In genomic region chr6:32177905-32178304, GRCm38 (mm10) we compare ENCODE assay signal across 22 mouse cellular contexts.
A peak's percentile ranks its signal among the peaks of the same experiment; 100 is the strongest.
DNase-seq lines count a peak whose midpoint lies in the region; ATAC-seq and TF ChIP-seq lines count a peak whose summit lies in the region.
"Had no signal": no experiment of that assay in that cellular context is flagged by ENCODE, and none has a peak within 500 bp of the region (broad histone marks: within the 10 kb centered on the region; RNA-seq: fewer than 3 reads in every experiment).

No protein-coding gene starts in this region.

- no peak overlapping the region for H3K4me3 ChIP-seq in forebrain, postnatal 0 days (ENCODE audit: low read depth, low read length)
- H3K4me3 ChIP-seq in forebrain, embryonic 10.5 days = no peak overlapping the region
- no peak overlapping the region for H3K4me3 ChIP-seq in left cerebral cortex, adult 2 months
- H3K4me3 ChIP-seq in heart, embryonic 12.5 days = no peak overlapping the region
- H3K4me3 ChIP-seq: embryonic facial prominence, embryonic 15.5 days; erythroblast, embryonic 14.5 days; forebrain, embryonic 15.5 days; heart, embryonic 10.5 days; heart, embryonic 15.5 days; hindbrain, embryonic 13.5 days had no signal

- peak; percentile 33 for TF ChIP-seq CTCF in forebrain, postnatal 0 days (IDR thresholded peaks at IDR 0.05; ENCODE audit: low read depth)
- TF ChIP-seq CTCF in left cerebral cortex, adult 2 months (IDR thresholded peaks at IDR 0.05) = peak; percentile 24

- no peaks in the 10 kb centered on the region for H3K9me3 ChIP-seq in forebrain, postnatal 0 days (ENCODE audit: low read length)
- H3K9me3 ChIP-seq in forebrain, embryonic 10.5 days = no peaks in the 10 kb centered on the region
- no peaks in the 10 kb centered on the region for H3K9me3 ChIP-seq in heart, embryonic 12.5 days (replicated peaks)
- H3K9me3 ChIP-seq: embryonic facial prominence, embryonic 15.5 days; forebrain, embryonic 15.5 days; heart, embryonic 10.5 days; heart, embryonic 15.5 days; hindbrain, embryonic 13.5 days had no signal

- no peaks in the 10 kb centered on the region for H3K27me3 ChIP-seq in forebrain, postnatal 0 days (ENCODE audit: insufficient read depth, low read length)
- H3K27me3 ChIP-seq in forebrain, embryonic 10.5 days (ENCODE audit: poor library complexity, severe bottlenecking) = 0 out of 2 replicates have a peak, but pooled peaks cover 7% of the 10 kb centered on the region
- H3K27me3 ChIP-seq in heart, embryonic 12.5 days (replicated peaks) = no peaks in the 10 kb centered on the region
- H3K27me3 ChIP-seq: forebrain, embryonic 15.5 days; heart, embryonic 15.5 days; hindbrain, embryonic 13.5 days had no signal

- 55% methylated on average over 3 of the region's 3 CpGs for WGBS in forebrain, postnatal 0 days
- 74% methylated on average over 3 of the region's 3 CpGs for WGBS in forebrain, embryonic 10.5 days
- whole genome bisulfite sequencing in heart, embryonic 12.5 days = 74% methylated on average over 3 of the region's 3 CpGs

- peaks cover 55% of the 10 kb centered on the region for H3K36me3 ChIP-seq in forebrain, postnatal 0 days (ENCODE audit: insufficient read depth)
- H3K36me3 ChIP-seq in forebrain, embryonic 10.5 days (replicated peaks) = no peaks in the 10 kb centered on the region
- peaks cover 50% of the 10 kb centered on the region for H3K36me3 ChIP-seq in heart, embryonic 12.5 days
- H3K36me3 ChIP-seq: embryonic facial prominence, embryonic 15.5 days; heart, embryonic 15.5 days had no signal

- H3K4me2 ChIP-seq in forebrain, postnatal 0 days (ENCODE audit: low read depth) = no peak overlapping the region
- no peak overlapping the region for H3K4me2 ChIP-seq in heart, embryonic 12.5 days
- H3K4me2 ChIP-seq: embryonic facial prominence, embryonic 15.5 days; forebrain, embryonic 15.5 days; heart, embryonic 15.5 days; hindbrain, embryonic 13.5 days had no signal

- ATAC-seq in forebrain, postnatal 0 days = no peak
- 0 out of 2 replicates have a peak, but pooled peaks have one; percentile 39 for ATAC-seq in common myeloid progenitor, adult 5-6 weeks (replicated peaks; ENCODE audit: low read depth, poor library complexity, severe bottlenecking)
- ATAC-seq in heart, embryonic 12.5 days (ENCODE audit: insufficient number of reproducible peaks, low FRiP score) = no peak
- ATAC-seq: CD4-positive, CD25-positive, alpha-beta regulatory T cell, adult 4 months; forebrain, embryonic 15.5 days had no signal

- intact Hi-C loops in left cerebral cortex, adult 2 months (cut with DNase I) = no loop called here

- H3K4me1 ChIP-seq in forebrain, postnatal 0 days (ENCODE audit: insufficient read depth) = no peaks in the 10 kb centered on the region
- peaks cover 19% of the 10 kb centered on the region for H3K4me1 ChIP-seq in forebrain, embryonic 10.5 days
- no peaks in the 10 kb centered on the region for H3K4me1 ChIP-seq in heart, embryonic 12.5 days (replicated peaks)
- H3K4me1 ChIP-seq: heart, embryonic 10.5 days; heart, embryonic 15.5 days had no signal

- no peak for DNase-seq in forebrain, postnatal 0 days
- DNase-seq in forebrain, embryonic 10.5 days (ENCODE audit: extremely low spot score, low spot score) = no peak
- no peak for DNase-seq in left cerebral cortex, adult 2 months (ENCODE audit: extremely low spot score in 1 of 2, low spot score in 2 of 2)
- DNase-seq in left cerebral cortex, adult 9 months (ENCODE audit: low spot score in 2 of 2) = no peak
- DNase-seq in retina, postnatal 1 day = peak; percentile 36
- DNase-seq: adrenal gland, postnatal 14 days; B cell, adult 2 months; cerebellum, adult 2 months; cerebellum, postnatal 10 days; embryo, embryonic 11 days; gastrocnemius, postnatal 10 days; heart, adult 18-20 months; heart, postnatal 14 days had no signal

- H3K9ac ChIP-seq in forebrain, postnatal 0 days = no peak overlapping the region
- H3K9ac ChIP-seq in heart, embryonic 12.5 days = no peak overlapping the region
- H3K9ac ChIP-seq: embryonic facial prominence, embryonic 15.5 days; forebrain, embryonic 15.5 days; heart, embryonic 15.5 days; hindbrain, embryonic 13.5 days had no signal

- no peak overlapping the region for H3K27ac ChIP-seq in forebrain, postnatal 0 days (ENCODE audit: low read depth, low read length)
- H3K27ac ChIP-seq in forebrain, embryonic 10.5 days = no peak overlapping the region
- H3K27ac ChIP-seq in left cerebral cortex, adult 2 months = no peak overlapping the region
- no peak overlapping the region for H3K27ac ChIP-seq in heart, embryonic 12.5 days (ENCODE audit: poor library complexity, severe bottlenecking)
- H3K27ac ChIP-seq: embryonic facial prominence, embryonic 15.5 days; forebrain, embryonic 15.5 days; heart, embryonic 10.5 days; heart, embryonic 15.5 days; hindbrain, embryonic 13.5 days had no signal
